Mouse (Mus musculus) CD4-positive helper T cell, adult 2 months (primary cell): Measurements from ENCODE around the gene Spop.
"Not testable (repeated sequence)": the region's sequence is repeated elsewhere in the genome, so short reads cannot be mapped to it uniquely, and the experiment has no call there.

Experiments used
- DNase-seq: peaks from one replicate; pipeline ENCODE4 v3.0.0-alpha.2; 2012; ENCODE audit warnings: low read depth, missing footprints, low spot score

The Spop gene

DNA sequence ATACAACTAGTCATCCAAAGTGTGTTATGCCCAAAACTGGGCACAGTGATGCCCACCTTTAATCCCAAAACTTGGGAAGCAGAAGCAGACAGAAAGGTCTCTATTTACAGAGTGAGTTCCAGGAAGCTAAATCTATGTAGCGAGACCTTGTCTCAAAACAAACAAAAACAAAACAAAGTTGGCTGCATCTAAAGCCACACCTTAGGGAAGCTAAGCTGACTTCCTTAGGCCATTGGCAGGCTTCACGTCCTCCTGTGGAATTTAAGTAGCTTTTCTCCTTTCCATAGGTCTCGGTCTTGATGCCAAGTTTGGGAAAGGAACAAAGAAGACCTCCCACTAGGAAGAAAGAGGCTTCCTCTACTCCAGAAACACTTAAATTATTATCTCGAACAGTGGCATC, 22.7 kb upstream of the Spop start:
- no peak for DNase-seq

DNA sequence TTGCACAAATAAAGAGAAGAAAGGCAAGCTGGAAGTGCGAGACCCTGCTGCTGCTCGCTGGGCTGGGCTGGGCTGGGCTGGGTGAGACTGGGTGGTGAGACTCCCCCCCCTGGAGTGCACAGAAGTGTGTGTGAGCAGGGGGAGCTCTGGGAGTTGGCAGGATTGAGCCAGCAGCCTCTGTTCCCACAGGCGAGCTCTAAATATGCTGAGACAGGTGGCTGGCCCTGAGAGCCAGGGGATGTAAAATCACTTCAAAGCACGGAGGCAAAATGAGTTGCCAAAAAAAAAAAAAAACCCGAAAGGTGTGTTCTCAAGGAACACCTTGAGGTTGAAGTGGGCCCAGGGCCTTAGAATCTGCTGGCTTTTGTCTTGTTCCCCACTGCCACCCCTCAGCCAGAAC, 22.1 kb upstream of the Spop start:
- DNase-seq = no peak

DNA sequence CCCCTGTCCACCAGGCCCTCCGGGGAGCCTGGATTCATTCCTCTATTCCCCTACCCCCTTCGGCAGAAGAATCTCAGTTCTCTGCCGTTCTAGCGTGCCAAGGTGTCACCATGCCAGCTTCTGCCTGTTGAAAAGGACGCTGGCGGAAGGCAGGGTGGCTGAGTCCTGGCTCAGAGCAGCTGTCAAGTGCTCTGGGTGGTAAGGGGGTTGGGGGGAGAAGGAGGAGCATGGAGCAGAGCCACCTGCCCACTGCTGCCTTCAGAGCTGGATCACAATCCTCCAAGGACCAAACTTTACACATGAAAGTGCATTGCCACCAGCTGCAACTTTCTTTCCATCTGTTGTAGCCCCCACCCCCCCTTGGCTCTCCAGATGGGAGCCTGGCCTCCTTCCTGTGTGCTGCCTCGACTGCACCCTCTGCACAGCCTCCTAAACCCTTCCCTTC, 21.6 kb upstream of the Spop start:
- DNase-seq = no peak

DNA sequence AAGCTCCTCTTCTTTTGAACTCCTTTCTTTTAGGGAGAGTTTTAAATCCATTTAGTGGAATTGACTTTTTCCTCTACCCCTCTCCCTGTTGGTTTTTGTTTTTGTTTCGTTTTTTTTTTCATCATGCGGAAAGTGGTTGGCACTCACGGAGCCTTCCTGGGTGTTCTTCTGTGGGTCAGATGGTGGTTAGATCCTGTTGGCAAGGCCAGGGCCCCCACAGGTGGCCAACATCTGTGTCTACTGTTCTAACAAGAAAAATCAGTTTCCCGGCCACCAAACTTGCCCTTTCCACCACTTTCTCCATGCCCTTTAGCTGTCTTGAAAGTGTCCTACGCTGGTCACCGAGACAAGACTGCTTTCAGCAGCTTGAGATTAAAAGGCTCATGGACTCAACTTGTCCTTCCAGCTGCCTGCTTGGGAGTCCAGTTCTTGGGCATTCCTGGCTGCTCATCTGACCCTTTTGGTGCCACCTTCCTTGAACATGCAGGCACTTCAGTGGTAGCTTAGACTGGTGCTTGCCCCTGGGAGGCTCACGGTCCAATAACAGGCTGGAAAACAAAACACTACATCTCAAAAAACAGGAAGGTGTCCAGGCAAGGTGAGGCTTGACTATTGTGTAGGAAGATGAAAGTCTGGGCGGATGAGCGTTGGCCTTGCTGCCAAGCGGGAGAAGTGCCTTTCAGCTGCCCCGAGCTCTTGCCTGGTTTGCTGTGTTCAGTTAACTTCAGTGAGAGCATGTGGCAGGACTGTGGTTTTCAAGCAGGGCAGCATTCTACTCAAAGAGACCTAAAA, 21.0 kb upstream of the Spop start:
- DNase-seq = no peak

DNA sequence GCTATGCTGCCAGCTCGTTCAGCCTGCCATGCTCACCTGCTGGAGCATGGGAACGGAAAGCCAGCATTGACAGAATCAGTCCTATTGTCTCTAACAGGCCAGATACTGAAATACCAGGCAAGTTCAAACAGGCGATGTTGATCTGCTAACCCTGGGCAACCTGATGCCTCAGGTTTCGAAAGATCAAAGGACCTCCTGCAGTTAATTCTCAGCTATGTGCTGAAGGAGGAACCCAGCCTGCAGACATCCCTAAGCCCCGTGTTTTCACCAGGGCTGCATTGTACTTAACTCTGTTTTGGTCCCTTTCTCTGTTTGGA, 20.4 kb upstream of the Spop start:
- no peak for DNase-seq

DNA sequence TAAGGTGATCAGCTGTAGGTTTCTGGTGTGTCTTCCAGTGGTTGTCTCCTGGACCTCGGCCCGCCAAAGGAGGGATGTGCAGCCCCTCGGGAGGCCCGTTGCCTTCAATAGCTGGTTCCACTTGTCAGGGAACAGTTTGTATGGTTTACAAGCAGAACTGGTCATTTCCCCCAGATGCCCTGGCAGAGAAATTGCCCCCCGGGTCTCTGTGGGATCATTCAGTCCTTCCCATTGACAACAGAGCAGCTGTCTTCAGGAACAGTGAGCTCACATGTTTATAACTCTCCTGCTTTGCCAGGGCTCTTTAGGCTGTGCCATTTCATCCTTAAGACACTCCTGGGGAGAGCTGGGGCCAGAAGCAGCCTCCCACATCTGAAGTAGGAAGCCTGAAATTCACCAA, 19.8 kb upstream of the Spop start:
- DNase-seq = no peak

DNA sequence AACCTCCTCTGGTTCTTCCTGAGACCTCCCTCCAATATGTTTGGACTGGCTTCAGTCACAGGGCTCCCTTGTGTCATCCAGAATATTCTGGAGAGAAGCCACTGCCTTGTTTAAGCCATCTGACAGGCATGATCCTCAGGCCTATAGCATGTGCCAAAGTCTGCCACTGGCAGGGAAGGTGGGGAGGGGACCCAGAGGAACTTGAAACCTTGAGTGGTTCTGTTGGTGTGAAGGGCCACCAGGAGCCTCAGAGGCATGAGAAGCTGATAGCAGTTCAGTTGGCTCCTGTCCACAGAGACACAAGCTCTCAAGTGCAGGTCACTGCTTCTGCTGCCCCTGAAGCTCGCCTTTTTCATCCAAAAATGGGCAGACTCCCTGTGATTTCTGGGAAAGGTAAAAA, 17.3 kb upstream of the Spop start:
- no peak for DNase-seq

DNA sequence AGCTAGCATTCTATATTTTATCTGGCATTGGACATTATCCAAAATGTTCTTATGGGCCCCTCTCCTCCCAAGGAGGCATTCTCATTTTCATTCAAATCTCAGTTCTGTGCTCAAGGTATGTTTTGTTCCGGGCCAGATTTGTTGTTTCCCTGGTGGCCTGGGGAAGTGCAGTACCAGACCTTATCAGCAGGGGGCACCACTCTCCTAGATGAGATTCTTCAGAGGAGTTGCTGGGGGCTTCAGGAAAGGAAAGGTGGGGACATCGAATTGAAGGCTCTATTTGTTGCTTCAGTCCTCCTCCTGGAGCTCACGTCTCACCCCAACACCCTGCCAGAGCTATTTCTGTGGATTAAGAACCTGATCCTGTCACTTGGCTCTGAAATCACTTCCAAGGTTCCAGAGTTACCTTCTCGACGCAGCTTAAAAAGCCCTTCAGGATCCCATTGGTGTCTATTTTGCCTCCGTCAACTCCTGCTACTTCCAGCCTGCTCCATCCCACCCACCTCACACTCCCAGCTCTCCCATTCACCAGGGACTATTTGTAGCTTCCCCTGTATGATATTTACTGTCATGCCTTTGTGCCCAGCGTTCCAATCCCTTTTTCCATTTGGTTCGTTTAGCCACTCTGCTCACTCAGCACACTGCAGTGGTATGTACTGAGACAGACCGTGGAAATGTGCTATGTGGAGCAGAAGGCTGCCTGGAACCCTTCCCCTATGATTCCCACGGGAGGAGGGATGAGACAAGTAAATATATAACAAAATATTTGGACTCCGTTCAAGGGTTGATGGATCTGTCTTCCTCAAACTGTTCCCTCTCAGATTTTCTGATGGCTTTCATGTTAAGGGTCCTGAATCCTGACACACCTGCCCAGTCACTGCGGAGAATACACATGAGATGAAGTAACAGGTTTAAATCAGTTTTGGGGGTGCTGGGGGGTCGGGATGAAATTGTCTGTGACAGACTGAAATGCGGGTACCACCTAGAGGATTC, 15.7 kb upstream of the Spop start:
- DNase-seq = peak; percentile 58

DNA sequence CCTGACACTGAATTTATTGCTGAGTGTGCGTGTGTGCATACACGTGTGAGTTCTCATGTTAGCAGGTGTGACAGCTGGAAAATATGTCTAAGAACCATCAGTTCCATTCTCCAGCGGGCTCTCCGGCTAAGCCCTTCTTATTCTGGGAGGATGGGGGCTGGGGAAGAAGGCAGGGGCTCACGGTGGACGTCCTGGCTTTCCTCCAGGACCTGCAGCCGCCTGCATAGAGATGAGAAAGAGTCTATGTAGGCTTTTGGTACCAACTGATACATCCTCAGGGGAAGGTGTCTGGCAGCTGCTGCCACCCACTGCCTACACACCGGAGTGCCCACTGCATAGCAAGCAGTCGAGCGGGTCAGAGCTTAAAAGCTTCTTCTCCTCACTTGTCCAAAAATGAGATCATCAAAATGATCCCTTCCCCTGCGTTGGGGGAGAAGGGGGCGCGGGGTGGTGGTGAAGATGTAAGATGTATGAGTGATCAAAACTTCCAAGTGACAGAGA, 14.3 kb upstream of the Spop start:
- no peak for DNase-seq

DNA sequence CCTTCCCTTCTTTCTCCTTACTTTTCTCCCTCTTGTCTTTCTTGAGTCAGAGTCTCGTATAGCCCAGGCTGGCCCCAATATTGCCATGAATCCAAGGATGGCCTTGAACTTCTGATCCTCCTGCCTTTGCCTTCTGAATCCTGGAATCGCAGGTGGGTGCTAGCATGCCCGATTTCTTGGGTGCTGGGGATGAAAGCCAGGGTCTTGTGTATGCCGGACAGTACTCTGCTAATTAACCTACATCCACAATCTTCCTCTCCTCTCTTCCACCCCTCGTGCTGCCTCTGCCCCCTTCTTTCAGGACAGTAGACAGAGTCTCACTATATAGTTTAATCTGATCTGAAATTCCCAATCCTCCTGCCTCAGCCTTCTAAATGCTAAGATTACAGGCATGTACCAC, 12.3 kb upstream of the Spop start:
- DNase-seq = no peak

DNA sequence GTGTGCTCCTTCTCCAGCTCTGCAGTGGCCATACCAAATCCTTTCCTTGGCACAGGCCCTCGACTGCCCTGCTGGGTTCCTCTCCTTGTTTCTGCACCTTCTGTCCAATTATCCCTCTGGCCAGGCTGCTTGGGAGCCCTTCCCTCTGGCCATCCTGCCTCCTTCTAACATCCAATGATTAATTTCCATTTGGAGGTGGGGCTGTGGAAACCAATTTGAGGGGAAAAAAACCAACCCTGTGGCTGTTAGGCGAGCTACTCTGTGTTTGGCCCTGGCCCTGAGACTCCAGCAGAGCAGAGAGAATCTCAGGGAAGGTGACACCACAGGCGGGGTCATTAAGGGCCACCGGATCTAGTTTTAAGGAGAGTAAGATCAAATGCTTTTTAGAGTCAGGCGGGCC, 11.7 kb upstream of the Spop start:
- DNase-seq = no peak

DNA sequence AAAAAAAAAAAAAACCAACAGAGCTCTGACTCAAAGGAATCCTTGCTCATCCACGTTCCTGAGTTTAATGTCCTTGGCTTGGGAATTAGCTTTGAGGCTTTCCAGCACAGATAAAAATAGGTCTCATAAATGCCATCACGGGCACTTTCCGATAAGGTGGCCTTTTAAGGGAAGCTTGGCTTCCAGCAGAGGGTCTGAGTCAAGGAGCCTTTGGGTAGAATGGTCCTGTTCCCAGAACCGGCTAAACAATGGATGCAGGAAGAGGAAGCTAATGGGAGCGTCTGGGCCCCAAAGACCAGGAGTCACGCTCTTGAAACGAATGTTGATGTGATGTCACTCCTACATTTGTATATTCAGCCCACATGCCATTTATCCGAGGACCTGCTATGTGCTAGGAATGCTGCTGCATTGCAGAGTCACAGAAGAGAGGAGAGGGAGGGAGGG, 11.2 kb upstream of the Spop start:
- DNase-seq = no peak

DNA sequence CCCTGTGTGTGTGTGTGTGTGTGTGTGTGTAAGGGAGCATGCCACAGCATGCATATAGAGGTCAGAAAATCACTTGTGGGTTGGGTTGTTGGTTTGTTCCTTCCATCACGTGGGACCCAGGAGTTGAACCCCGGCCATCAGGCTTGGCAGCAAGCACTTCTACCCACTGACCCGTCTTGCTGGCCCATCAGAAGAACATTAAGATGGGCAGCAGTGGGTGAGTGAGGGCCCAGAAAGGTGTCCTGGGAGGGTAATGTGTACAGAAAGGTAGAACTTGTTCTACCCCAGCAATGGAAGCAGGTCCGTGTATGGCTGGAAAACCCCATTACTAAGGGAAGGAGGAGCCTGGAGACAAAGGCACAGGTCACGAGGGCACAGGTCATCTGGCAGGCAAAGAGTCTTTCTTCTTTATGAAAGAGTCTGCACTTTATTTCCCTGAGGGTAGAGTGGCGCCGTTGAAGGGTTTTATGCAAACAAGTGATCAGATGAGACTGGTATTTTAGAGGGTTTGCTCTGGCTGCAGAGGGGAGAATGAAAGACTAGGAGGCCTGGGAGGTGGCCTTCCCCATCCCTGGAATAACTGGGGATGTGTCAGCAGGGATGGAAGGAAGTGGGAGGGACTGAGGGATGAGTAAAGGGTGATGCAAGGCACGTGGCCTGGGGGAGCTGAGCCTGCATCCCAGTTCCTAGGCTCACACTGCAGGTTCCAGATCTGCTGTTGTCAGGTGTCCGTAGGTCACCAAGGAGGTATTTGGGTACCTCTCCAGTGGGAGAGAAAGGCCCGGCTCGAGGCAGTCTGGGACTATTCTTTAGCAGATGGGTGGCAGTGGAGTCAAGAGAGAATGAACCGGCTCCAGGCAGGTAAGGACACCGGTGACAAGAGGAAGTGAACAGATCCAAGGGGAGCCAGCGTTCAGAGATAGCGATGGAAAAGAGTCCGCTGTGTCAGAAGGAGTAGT, 10.2 kb upstream of the Spop start:
- no peak for DNase-seq

DNA sequence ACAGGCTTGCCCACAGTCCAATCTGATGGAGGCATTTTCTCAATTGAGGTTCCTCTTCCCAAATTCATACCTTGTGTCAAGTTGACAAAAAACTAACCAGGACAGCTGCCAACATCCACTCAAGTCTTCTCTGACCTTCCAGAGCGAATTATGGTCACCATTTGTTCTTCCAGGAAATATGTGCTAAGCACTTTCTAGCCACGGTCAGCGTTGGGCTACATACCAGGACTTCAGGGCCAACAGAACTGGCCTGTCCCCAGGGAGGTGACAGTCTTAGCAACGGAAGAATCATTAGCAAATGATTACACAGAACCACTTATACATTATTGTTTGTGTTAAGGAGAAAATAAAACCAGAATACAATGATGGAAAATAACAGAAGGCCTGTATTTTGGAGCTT, 8.1 kb upstream of the Spop start:
- no peak for DNase-seq

DNA sequence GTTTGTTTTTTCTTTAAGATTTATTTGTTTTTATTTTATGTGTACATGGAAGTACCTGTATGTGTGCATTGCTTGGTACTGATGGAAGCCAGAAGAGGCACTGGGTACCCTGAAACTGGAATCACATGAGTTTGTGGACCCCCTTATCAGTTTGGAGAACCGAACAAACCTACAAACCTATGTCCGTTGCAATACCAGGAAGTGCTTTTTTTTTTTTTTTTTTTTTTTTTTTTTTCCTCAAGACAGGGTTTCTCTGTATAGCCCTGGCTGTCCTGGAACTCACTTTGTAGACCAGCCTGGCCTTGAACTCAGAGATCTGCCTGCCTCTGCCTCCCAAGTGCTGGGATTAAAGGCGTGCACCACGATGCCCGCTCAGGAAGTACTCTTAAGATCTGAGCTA, 7.5 kb upstream of the Spop start:
- not testable (repeated sequence) for DNase-seq

DNA sequence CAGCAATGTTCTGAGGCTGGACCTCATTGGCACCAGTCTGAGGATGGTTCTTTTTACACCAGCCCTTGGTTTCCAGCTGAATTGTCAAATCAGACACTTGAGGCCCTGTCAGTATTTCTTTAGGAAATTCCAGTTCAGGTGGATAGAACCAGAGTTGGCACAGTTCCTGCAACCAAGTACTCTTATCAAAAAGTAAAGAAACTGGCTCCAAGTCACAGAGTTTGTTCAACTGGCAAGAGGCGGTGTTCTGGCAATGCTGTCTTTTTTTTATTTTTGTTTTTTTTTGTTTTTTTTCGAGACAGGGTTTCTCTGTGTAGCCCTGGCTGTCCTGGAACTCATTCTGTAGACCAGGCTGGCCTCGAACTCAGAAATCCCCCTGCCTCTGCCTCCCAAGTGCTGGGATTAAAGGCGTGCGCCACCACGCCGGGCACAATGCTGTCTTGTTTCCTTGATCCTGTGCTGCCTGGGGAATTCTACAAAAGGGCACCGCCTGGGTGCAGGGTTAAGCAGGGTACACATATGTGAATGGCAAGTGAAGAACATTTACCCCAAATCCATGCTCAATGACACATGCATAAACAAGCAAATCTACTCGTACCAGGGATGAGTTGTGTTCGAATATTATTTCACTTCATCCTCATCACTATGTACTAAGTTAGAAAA, 4.3 kb upstream of the Spop start:
- DNase-seq = no peak

DNA sequence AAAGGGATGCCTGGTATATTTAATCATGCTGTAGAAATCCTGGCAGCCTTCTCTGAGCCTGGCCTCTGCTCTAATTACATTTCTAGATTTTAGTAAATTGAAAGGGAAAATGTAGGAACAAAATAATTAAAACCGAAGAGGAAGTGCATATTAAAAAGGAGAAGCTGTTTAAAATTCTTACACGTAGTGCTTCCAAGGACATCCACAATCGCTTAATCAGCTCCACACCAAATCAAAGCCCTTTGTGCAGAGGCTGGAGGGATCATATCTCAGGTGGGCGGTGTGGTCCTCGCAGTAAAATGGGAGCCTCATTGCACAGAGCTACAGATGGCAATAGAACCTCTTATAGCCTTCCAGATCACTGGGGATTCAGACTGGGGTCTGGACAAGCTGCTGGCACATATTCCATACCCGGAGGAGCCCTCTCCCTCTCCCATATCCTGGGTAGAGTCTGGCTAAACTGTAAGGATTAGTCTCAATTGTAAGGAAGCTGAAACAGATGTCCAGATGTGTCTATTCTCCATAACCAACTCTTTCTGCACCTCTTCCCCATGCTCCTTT, 2.3 kb upstream of the Spop start:
- DNase-seq = no peak

DNA sequence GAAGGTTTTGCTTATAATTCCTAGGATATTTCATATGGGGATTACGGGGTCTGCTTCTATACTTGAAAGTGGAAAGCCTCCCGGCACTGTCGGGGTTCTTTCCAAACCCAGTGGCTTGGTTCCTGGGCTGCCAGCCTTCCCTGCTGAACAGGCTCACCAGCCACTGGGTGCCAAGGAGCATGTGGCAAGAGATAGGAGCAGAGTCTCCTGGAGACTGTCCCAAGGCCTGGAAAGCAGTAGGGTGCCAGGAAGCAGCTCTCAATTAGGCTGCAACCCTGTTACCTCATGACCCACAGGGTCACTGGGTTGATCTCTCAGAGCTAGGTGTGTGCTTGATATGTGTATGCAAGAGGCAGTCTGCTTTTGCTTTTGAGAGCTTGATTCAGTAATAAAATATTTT, 1.3 kb upstream of the Spop start:
- DNase-seq = no peak

DNA sequence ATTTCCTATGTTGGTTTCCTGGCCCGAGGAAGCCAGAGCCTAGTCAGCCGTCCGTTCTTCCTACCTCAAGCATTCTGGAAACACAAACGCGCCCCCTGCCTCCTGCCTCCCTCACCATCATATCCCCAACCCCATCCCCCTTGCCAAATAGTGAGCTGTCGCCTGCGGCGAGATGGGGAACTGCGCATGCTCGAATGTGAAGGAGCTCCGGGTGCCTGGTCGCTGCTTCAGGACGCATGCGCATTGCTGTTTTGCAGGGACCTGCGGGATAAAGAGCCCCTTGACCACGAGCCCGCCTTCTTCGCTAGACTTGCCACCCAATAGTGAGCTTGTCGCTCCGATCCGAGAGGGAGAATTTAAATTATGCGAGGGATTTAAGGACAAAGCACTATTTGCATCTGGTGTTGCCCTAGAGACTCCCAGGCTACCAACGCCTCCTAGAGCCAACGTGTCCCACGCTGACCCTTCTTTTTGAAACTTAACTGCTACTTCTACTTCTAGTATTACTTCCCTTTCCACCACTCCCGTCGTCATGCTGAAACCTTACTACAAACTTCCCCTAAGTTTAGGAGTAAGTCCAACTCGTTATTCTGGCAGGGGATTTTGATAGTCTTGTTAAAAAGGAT, 769 bp downstream of the Spop start:
- peak; percentile 95 for DNase-seq

DNA sequence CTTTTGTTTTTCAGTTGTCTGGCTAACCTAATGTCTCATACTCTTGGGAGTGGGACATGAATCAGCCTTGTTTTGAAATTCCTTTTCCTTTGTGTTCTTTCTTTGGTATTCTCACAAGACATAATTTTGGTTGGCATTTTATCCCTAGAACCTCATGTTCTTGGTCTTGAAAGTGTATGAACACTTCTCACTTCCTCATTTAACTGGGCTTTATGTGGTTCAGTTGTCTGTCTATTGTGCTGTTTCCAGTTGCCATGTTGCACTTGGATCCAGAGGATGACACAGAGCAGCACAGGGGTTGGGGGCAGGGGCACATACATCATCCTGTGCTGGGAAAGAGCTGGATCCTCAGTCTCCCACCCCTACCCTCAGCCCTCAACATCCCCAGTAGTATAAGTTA, 2.1 kb downstream of the Spop start:
- no peak for DNase-seq
